Mouse (Mus musculus): ENCODE data around the gene Olfr373.
"Not testable (repeated sequence)": the region's sequence is repeated elsewhere in the genome, so short reads cannot be mapped to it uniquely, and the experiment has no call there.

The Olfr373 gene

DNA sequence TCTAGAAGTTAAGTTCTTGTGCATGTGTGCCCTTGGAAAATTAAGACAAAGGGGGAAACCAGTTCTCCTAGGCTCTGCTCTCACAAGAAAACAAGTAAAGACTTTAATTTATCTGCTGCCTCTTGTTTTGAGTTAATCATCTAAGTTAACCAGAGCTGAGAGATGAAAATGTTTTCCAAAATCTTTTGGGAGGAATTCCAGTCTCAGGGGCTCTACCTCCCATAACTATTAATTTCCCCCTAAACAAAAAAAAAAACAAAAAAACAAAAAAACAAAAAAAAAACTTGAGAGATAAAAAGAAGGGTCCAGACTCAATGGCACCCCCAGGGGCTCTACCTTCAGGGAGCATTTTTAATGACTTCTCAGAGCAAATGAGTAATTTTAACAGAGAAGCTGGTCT lies at the start of gene Olfr373:
Olfr373 (plus strand) TSS at position 301 of the 400 bp plus-strand sequence.
- DNase-seq (ENCODE audit: low spot score in 2 of 2) = not testable (repeated sequence)

DNA sequence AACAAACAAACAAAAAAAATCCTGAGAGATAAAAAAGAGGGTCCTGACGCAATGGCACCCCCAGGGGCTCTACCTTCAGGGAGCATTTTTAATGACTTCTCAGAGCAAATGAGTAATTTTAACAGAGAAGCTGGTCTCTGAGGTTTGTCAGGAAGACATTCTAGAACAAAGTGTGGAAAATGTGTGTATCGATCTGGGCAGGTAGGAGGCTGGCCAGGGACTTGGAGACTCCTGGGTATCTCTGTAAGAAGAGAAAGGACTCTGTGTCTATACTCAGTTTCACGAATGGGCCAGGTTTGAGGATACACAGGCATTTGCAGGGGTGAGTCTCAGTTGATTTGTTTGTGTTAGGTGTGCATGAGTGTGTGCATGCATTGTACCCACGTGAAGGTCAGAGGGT lies 42.1 kb upstream of the Olfr373 start, which contains the start of gene Olfr372:
Olfr372 (plus strand) TSS at position 301 of the 400 bp plus-strand sequence.
- not testable (repeated sequence) for DNase-seq (ENCODE audit: low spot score in 2 of 2)

DNA sequence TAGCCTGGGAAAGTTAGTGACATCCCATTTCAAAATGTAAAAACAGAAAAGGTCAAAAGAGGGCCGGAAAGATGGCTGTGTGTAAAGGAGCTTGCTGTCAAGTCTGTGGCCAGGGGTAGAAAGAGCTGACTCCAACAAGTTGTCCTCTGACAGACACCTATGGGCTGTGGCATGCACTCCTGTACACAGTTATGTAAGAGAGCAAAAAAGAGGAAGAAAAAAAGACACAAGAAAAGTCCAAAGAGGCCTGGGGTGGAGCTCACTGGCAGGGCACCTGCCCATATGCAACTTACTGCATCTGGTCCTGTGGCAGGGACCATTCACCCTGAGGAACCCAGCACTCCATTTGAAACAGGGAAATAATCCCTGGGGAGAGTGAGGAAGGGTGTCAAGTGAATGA lies 40.5 kb upstream of the Olfr373 start:
- no peak for DNase-seq (ENCODE audit: low spot score in 2 of 2)

DNA sequence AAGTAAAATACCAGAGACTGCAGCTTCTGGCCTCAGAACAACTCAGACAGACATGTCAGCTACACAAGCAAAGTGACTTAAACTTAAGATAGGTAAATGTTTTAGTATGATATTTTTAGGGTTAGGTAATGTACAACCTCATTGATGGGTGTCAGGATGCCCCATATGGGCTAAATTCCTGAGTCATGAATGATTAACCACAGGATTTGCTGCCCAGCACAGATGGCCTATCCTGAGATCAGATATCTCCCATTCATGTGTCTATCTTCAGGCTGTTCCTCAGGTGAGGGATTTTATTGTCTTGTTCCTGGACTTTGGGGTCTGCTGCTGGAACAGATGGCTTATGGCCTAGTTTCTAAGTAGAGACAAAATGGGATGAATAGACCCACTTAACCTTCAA lies 28.3 kb upstream of the Olfr373 start:
- DNase-seq (ENCODE audit: low spot score in 2 of 2) = not testable (repeated sequence)

DNA sequence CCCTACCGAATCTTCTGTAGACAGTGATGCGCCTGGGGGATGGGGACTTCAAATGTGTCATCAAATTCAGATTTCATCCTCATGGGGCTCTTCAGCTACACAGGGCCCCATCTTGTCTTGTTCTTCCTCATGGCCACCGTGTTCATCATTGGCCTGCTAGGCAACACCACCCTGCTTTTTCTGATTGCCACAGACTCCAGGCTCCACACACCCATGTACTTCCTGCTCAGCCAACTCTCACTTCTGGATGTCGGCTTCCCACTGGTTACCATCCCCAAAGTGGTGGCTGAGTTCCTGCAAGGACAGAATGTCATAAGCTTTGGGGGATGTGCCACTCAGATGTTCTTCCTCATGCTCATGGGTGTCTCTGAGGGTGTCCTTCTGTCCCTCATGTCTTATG lies 25.3 kb upstream of the Olfr373 start:
- DNase-seq (ENCODE audit: low spot score in 2 of 2) = not testable (repeated sequence)

DNA sequence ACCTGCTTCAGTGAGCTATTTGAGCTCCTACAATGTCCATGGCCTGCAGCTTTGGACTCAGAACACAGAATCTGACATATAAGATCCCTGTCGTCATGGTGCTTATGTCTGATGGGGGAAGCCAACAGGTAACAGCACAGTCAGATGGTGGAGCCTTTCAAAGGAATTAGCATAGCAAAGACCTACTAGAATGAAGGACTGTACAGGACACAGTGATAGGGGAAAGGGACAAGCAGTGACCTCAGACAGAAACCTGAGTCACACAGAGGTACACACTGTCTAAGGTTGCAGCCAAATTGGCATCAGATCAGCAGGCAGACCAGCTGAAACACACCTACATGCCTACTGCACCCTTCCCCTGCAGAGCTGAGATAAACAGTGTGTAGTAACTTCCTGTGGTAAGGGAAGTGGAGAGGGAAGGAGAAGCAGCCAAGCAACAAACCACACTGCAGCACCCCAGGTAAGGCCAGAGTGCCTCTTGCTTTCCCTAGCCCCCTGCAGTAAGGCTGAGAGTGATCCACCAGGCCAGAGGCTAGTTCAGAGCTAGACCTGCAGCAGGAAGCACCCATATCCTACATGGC lies 16.1 kb upstream of the Olfr373 start:
- DNase-seq (ENCODE audit: low spot score in 2 of 2) = not testable (repeated sequence)

DNA sequence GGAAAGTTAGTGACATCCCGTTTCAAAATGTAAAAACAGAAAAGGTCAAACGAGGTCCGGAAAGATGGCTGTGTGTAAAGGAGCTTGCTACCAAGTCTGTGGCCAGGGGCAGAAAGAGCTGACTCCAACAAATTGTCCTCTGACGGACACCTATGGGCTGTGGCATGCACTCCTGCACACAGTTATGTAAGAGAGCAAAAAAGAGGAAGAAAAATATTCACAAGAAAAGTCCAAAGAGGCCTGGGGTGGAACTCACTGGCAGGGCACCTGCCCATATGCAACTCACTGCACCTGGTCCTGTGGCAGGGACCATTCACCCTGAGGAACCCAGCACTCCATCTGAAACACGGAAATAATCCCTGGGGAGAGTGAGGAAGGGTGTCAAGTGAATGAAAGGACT lies 1.8 kb downstream of the Olfr373 start:
- DNase-seq (ENCODE audit: low spot score in 2 of 2) = no peak

DNA sequence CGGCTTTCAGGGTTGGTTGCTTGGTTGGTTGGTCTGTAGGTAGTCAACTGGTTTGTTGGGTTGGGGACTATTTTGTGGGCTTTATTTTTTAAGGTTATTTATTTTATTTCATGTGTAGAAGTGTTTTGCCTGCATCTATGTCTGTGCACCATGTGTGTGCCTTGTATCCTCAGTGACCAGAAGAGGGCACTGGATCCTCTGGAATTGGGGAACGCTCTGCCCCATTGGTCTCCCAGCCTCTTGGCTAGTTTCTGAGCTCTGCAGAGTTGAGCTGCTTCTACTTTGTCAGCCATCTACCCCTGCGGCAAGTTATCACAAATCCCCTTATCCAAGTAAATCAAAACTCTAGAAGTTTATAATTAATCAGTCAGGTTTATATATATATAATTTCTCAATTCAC lies 4.6 kb downstream of the Olfr373 start:
- DNase-seq (ENCODE audit: low spot score in 2 of 2) = not testable (repeated sequence)

DNA sequence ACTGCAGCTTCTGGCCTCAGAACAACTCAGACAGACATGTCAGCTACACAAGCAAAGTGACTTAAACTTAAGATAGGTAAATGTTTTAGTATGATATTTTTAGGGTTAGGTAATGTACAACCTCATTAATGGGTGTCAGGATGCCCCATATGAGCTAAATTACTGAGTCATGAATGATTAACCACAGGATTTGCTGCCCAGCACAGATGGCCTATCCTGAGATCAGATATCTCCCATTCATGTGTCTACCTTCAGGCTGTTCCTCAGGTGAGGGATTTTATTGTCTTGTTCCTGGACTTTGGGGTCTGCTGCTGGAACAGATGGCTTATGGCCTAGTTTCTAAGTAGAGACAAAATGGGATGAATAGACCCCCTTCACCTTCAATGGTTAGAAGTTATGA lies 13.7 kb downstream of the Olfr373 start:
- not testable (repeated sequence) for DNase-seq (ENCODE audit: low spot score in 2 of 2)

DNA sequence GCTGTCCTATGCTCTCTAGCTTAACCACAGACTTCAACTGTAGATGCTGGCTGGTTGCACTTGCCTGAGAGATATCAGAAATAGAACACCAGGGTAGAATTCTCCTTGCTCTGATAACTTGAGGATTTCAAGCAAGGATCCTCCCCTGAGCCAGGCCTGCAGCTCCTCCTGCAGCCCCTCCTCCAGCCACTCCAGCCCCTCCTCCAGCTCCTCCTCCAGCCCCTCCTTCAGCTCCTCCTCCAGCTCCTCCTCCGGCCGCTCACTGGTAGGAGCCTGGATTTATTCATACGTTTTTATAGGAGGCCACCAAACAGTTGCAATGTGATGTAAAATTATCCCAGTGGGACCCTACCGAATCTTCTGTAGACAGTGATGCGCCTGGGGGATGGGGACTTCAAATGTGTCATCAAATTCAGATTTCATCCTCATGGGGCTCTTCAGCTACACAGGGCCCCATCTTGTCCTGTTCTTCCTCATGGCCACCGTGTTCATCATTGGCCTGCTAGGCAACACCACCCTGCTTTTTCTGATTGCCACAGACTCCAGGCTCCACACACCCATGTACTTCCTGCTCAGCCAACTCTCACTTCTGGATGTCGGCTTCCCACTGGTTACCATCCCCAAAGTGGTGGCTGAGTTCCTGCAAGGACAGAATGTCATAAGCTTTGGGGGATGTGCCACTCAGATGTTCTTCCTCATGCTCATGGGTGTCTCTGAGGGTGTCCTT lies 16.6 kb downstream of the Olfr373 start:
- DNase-seq (ENCODE audit: low spot score in 2 of 2) = peak in 1 of 2 experiments; percentile 3

DNA sequence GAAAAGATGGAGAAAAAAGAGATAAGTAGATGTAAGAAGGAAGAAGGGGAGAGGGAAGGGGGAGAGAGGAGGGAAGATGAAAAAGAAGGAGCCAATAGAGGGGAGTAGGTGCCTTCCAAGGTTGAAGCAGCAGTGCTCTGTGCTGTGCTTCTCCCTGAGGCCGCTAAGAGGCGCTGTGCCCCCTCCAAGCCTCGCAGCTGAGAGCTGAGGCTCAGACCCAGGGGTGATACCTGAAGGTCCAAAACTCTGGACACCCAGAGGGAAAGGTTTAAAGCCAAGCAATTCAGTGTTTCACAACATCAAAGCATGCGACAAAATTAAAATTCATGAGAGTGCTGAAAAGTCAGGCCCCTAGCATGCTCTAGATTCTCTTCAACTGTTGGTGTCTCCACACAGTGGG lies 22.2 kb downstream of the Olfr373 start:
- no peak for DNase-seq (ENCODE audit: low spot score in 2 of 2)

DNA sequence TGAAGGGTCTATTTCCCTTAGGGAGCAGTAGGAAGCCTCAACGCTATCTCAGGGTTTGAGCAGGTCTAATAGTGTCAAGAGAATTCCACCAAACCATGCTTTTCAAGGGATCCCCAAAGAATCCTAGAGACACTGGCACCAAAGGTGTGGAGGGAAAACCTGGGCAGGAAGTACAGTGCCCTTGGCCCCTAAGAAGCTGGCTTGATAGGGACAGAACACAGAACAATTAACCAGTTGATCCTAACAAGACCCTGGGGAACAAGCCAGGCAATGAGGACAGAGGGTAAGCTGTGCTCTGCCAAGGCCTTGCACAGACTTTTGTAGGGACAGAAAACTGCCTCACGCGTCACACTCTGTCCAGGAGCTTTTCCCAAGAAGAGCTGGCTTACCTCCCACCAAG lies 23.8 kb downstream of the Olfr373 start, which contains the start of gene Olfr374:
Olfr374 (plus strand) TSS at position 301 of the 400 bp plus-strand sequence.
- DNase-seq (ENCODE audit: low spot score in 2 of 2) = no peak

DNA sequence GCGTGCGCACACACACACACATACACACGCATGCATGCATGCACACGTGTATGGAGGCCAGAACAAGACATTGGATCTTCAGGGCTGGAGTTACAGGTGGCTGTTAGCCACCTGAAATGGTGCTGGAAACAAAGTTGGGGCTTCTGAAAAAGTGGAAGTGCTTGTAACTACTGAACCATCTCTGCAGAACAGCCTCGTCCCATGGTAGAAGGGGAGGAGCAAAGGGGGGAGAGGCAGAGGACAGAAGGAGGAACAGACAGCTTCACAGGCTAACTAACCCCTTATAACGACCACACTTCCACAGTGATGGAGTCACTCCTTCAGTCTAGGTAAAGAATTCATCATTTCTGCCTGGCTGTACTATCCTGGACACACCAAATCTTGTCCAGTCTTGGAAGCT lies 27.9 kb downstream of the Olfr373 start:
- no peak for DNase-seq (ENCODE audit: low spot score in 2 of 2)

DNA sequence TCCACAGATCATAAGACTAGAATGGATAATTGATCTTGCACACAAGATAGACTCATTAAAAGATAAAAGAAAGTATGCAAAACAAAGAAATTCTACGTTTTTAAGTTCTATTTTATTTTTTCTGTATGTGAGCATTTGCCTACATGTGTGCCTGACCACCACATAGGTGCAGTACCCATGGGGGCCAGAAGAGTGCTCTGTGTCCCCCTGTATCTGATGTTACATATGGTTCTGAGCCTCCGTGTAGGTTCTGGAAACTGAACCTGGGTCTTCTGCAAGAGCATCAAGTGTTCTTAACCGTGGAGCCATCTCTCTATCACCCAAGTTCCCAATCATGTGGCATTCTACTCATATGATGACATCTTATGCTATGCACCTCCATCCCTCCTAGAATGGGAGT lies 29.5 kb downstream of the Olfr373 start:
- DNase-seq (ENCODE audit: low spot score in 2 of 2) = no peak

DNA sequence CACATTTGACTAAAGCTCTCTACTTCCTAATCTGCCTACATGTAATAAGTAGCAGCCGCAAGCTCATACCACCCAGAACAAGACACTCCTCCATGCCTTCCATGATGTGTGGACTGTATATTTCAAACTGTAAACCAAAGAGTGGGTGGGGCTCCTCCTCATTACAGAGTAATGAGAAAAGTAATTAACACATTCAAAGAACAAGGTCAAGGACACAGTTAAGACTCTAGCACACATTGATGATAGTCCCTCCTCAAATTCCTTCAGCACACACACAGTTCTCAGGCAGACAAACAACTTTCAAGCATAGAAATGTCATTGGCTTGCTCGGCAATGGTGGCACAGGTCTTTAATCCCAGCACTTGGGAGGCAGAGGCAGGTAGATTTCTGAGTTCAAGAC lies 32.2 kb downstream of the Olfr373 start:
- no peak for DNase-seq (ENCODE audit: low spot score in 2 of 2)

DNA sequence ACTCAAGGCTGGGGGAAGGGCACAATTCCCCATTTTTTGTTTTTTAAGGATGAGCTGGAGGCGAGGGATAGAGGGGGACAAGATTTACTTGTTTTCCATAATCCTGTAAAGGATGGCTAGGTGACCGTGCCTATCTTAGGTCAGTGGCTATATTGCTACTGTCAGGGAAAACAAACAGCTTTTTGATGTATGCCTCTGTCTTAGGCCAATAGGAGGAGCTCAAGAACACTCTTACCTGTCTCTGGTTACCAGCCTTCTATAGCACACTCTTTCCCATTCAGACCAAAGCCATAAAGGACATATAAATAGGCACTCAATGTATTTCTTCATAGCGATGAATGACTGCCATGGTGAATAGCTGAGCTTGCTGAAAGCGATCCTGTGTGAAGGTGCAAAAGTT lies 35.6 kb downstream of the Olfr373 start:
- no peak for DNase-seq (ENCODE audit: low spot score in 2 of 2)

DNA sequence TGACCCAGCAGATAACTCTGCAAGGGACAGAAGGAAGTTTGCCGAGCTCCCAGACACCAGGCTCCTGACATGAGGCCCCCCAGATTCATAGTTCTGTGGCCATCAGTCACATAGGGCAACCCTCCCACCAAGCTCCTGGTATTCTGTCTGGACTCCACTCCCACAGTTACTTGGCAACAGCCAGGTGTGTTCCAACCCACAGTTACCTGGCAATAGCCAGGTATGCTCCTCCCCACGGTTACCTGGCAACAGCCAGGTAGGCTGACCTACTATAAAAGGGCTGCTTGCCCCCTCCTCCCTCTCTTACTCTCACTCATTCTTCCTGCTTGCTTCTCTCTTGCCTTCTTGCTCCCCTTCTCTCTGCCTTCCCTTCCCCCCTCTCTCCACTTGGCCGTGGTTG lies 38.5 kb downstream of the Olfr373 start:
- not testable (repeated sequence) for DNase-seq (ENCODE audit: low spot score in 2 of 2)

DNA sequence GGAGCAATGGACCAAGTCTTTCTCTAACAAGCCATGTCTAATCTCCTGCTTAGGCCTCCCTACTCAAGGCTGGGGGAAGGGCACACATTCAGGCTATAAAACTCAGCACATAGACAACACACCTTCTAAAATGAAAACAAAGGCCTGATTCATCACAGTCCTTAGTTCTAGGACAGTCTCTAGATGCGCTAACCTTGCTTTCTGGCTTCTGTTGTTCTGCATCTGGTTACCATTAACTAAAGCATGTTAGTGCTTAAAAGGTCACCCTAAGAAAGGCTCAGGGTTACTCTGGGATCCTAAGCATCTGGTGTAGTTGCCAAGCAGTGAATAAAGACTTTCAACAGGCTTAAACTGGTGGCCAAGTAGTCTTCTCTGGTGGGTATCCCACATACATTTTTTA lies 39.0 kb downstream of the Olfr373 start:
- no peak for DNase-seq (ENCODE audit: low spot score in 2 of 2)

DNA sequence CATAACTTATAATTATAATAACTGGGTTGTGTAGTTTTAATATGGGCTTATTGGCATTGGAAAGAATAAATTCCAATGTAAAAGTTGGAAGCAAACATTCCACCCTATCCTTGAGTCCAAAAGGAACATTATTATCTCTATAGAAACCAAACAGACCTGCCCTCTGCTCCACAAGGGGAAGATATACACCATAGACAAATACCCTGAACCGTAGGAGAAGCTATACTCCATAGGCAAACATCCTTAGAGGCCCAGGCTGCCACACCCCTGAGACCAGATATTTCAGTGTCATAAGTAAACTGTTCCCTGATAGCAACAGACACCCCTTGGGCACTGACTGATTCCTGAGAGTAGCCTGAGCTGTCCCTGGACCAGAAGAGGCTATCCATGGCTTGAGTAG lies 44.9 kb downstream of the Olfr373 start:
- no peak for DNase-seq (ENCODE audit: low spot score in 2 of 2)

DNA sequence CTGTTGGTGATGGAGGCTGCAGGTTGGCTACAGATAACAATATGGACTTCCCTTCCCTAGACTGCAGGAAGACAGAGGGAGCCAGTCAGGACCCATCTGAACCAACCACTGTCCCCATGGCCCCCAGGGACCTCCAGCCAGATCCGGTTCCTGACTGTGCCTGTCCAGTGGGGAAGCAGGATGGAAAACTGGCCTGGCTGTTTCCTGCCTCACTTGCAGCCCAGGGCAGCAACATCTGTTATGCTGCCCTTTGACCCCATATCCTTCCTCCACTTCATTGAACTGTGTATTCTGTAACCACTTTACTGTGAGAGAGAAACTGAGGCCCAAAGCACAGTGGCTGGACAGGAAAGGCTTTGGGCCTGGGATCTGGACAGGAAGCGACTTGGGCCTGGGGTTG lies 48.3 kb downstream of the Olfr373 start:
- DNase-seq (ENCODE audit: low spot score in 2 of 2) = no peak

DNA sequence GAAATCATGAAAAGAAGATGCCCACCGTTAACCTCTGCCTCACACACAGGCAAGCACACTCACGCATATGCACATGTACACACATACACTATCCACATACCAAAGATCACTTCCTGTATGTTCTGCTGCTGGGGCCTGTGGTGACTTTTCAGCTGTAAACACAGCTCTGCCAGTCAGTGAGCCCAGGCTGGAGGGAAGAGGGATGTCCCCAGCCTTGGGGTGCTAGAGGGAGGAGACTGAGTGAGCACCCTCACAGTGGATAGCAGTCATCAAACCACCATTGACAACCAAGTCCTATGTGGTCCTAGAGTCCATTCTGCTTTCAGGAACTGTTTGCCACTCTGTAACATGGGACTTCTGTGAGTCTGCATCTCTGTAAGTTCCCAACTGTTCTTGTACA lies 48.9 kb downstream of the Olfr373 start:
- no peak for DNase-seq (ENCODE audit: low spot score in 2 of 2)

DNA sequence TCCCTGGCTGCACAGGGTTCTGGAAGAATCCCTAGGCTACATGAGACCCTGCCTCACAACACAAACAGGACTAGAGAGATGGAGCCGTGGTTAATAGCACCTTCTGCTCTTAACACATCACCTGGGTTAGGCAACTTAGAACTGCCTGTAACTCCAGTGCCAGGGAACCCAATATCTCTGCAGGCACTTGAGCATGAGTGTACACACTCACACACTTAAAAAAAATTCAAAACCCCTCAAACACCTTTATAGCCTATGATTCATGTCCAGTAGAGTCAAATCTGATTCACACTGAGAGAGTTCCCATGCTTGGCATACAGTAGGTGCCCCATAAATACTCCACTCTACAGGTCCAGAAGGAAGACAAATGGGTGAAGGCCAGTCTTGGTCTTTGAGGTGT lies 49.4 kb downstream of the Olfr373 start:
- no peak for DNase-seq (ENCODE audit: low spot score in 2 of 2)

DNA sequence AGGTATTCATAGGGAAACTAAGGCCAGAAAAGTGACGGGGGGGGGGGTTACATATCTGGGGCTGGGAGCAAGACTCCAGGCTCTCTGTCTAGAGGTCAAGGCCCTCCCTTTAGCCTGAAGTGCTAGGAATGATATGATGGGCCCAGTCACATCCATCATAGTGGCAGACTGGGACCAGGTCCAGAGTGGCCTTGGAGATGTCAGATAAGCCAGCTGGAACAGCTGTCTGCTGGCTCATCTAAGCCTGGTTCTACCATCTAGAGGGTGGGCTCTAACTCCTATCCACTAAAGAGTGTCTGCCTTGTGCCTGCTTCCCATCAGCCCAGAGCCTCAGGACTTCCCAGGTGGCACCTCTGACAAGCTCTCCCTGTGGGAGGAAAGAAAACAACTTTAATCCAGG lies 49.9 kb downstream of the Olfr373 start:
- DNase-seq (ENCODE audit: low spot score in 2 of 2) = no peak

DNA sequence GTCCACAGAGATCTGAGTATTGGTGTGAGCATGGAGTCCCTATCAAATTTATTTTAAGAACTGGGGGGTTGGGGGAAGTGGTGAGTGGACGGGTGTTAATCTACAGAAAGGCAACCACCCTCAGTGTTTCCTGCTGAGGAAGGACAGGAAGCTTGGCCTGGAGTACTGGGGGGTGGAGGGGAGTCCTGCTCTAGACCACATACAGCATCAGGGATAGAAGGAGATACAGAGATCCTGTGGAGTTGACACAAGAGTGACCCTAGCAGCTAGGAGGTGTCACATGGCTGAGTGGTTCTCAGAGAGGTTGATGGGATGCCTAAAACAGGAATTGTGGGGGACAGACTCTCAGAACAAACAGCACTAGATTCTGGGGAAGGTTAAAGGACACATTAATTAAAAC lies 50.5 kb downstream of the Olfr373 start:
- no peak for DNase-seq (ENCODE audit: low spot score in 2 of 2)
